Mouse (Mus musculus) pancreas, adult 10 weeks (tissue): ENCODE data around the gene AC131692.1. TPM values are rescaled to one million over a fixed set of nuclear protein-coding genes. Genes with fewer than 3 reads are reported as not detected.

ENCODE experiments used
- polyA plus RNA-seq: library from polyadenylated mRNA; stranded (reverse); fragments of 350-450 nt; fragmentation: Illumina TruSeq; extraction: RNeasy Lipid Tissue Mini Kit (QIAGEN cat#74804); gene quantifications from one replicate; pipeline ENCODE4 v1.2.3, GENCODE M21; 2015; ENCODE audit warnings: low read depth, low replicate concordance; ENCODE audit not compliant: insufficient read depth

AC131692.1 gene
- polyA plus RNA-seq, 1 experiment from 2014 or later, result not detected

Other genes starting within 250 kb of the AC131692.1 start
- gene Frmd8, start 219.1 kb upstream of the AC131692.1 start, polyA plus RNA-seq, result 2.3 TPM
- 7.3 TPM for gene Slc25a45, start 216.6 kb upstream of the AC131692.1 start, polyA plus RNA-seq
- gene Tigd3, start 200.3 kb upstream of the AC131692.1 start, polyA plus RNA-seq, result not detected
- gene Dpf2, start 181.4 kb upstream of the AC131692.1 start, polyA plus RNA-seq, result 16.6 TPM
- gene Cdc42ep2, start 169.6 kb upstream of the AC131692.1 start, polyA plus RNA-seq, result 4.4 TPM
- 6.8 TPM for gene Pola2, start 130.2 kb upstream of the AC131692.1 start, polyA plus RNA-seq
- not detected for gene Slc22a20, start 108.3 kb upstream of the AC131692.1 start, polyA plus RNA-seq
- gene Capn1, start 78.5 kb upstream of the AC131692.1 start, polyA plus RNA-seq, result 5.9 TPM
- gene Syvn1, start 47.8 kb upstream of the AC131692.1 start, polyA plus RNA-seq, result 76.9 TPM
- gene Mrpl49, start 36.6 kb upstream of the AC131692.1 start, polyA plus RNA-seq, result 5.0 TPM
- 570 TPM for gene Fau, start 36.6 kb upstream of the AC131692.1 start, polyA plus RNA-seq
- gene Znhit2, start 33.2 kb upstream of the AC131692.1 start, polyA plus RNA-seq, result 7.4 TPM
- 14.9 TPM for gene Tm7sf2, start 26.0 kb upstream of the AC131692.1 start, polyA plus RNA-seq
- 19.7 TPM for gene Vps51, start 17.2 kb upstream of the AC131692.1 start, polyA plus RNA-seq
- not detected for gene Tmem262, start 14.4 kb upstream of the AC131692.1 start, polyA plus RNA-seq
- gene Gm28374, start 12.2 kb upstream of the AC131692.1 start, polyA plus RNA-seq, result not detected
- 16.8 TPM for gene Zfpl1, start 9.5 kb upstream of the AC131692.1 start, polyA plus RNA-seq
- gene Cdca5, start 9.4 kb upstream of the AC131692.1 start, polyA plus RNA-seq, result not detected
- not detected for gene Naaladl1, start 11.4 kb downstream of the AC131692.1 start, polyA plus RNA-seq
- gene Sac3d1, start 24.2 kb downstream of the AC131692.1 start, polyA plus RNA-seq, result 3.3 TPM
- gene Snx15, start 33.9 kb downstream of the AC131692.1 start, polyA plus RNA-seq, result 10.1 TPM
- gene Batf2, start 46.6 kb downstream of the AC131692.1 start, polyA plus RNA-seq, result 1.2 TPM
- gene Arl2, start 47.1 kb downstream of the AC131692.1 start, polyA plus RNA-seq, result 9.0 TPM
- gene Majin, start 90.0 kb downstream of the AC131692.1 start, polyA plus RNA-seq, result not detected
- gene Gpha2, start 132.0 kb downstream of the AC131692.1 start, polyA plus RNA-seq, result not detected
- 8.9 TPM for gene Ppp2r5b, start 141.5 kb downstream of the AC131692.1 start, polyA plus RNA-seq
- 8.4 TPM for gene Atg2a, start 147.2 kb downstream of the AC131692.1 start, polyA plus RNA-seq
- gene Ehd1, start 182.3 kb downstream of the AC131692.1 start, polyA plus RNA-seq, result 9.0 TPM
- 20.5 TPM for gene Cdc42bpg, start 212.0 kb downstream of the AC131692.1 start, polyA plus RNA-seq
- 16.3 TPM for gene Men1, start 240.6 kb downstream of the AC131692.1 start, polyA plus RNA-seq
- gene Map4k2, start 246.7 kb downstream of the AC131692.1 start, polyA plus RNA-seq, result 23.5 TPM